Mouse (Mus musculus): Measurements from ENCODE around the gene 3110082I17Rik.

The 3110082I17Rik gene

GRCm38 (mm10) chr5:139460384-139461067 is at the start of gene 3110082I17Rik:
Gene 3110082I17Rik (minus strand): TSS chr5:139460527.
- DNase-seq (ENCODE audit: low read depth) = peak; percentile 99

- no peak for DNase-seq (ENCODE audit: low read depth)
These were observed 45.9 kb upstream of the 3110082I17Rik start for GRCm38 (mm10) chr5:139506207-139506606.

- DNase-seq (ENCODE audit: low read depth) = peak; percentile 91
These were observed 44.8 kb upstream of the 3110082I17Rik start for GRCm38 (mm10) chr5:139505073-139505606.

- no peak for DNase-seq (ENCODE audit: low read depth)
These were observed 42.0 kb upstream of the 3110082I17Rik start for GRCm38 (mm10) chr5:139502281-139502680.

- DNase-seq (ENCODE audit: low read depth) = no peak
These were observed 38.5 kb upstream of the 3110082I17Rik start for GRCm38 (mm10) chr5:139498791-139499190.

- no peak for DNase-seq (ENCODE audit: low read depth)
These were observed 36.6 kb upstream of the 3110082I17Rik start for GRCm38 (mm10) chr5:139496939-139497338.

GRCm38 (mm10) chr5:139495019-139495669 is 34.8 kb upstream of the 3110082I17Rik start:
- no peak for DNase-seq (ENCODE audit: low read depth)

- no peak for DNase-seq (ENCODE audit: low read depth)
These were observed 33.4 kb upstream of the 3110082I17Rik start for GRCm38 (mm10) chr5:139493690-139494089.

- no peak for DNase-seq (ENCODE audit: low read depth)
These were observed 31.0 kb upstream of the 3110082I17Rik start for GRCm38 (mm10) chr5:139491348-139491747.

GRCm38 (mm10) chr5:139490131-139490530 is 29.8 kb upstream of the 3110082I17Rik start:
- no peak for DNase-seq (ENCODE audit: low read depth)

- peak; percentile 100 for DNase-seq (ENCODE audit: low read depth)
These were observed 24.0 kb upstream of the 3110082I17Rik start, which contains the start of gene Zfand2a for GRCm38 (mm10) chr5:139484185-139484814. Gene Zfand2a (minus strand): TSS chr5:139484549.

GRCm38 (mm10) chr5:139483171-139483848 is 23.0 kb upstream of the 3110082I17Rik start:
- no peak for DNase-seq (ENCODE audit: low read depth)

GRCm38 (mm10) chr5:139480406-139480805 is 20.1 kb upstream of the 3110082I17Rik start:
- DNase-seq (ENCODE audit: low read depth) = no peak

GRCm38 (mm10) chr5:139479088-139479487 is 18.8 kb upstream of the 3110082I17Rik start:
- peak; percentile 56 for DNase-seq (ENCODE audit: low read depth)

- no peak for DNase-seq (ENCODE audit: low read depth)
These were observed 14.4 kb upstream of the 3110082I17Rik start for GRCm38 (mm10) chr5:139474741-139475140.

GRCm38 (mm10) chr5:139467998-139468397 is 7.7 kb upstream of the 3110082I17Rik start:
- DNase-seq (ENCODE audit: low read depth) = peak; percentile 33

GRCm38 (mm10) chr5:139466801-139467200 is 6.5 kb upstream of the 3110082I17Rik start:
- DNase-seq (ENCODE audit: low read depth) = no peak

- DNase-seq (ENCODE audit: low read depth) = no peak
These were observed 6.0 kb upstream of the 3110082I17Rik start for GRCm38 (mm10) chr5:139466373-139466772.

- peak; percentile 89 for DNase-seq (ENCODE audit: low read depth)
These were observed 4.5 kb upstream of the 3110082I17Rik start for GRCm38 (mm10) chr5:139464874-139465273.

GRCm38 (mm10) chr5:139459938-139460337 is 389 bp downstream of the 3110082I17Rik start:
- DNase-seq (ENCODE audit: low read depth) = no peak

GRCm38 (mm10) chr5:139457241-139457640 is 3.1 kb downstream of the 3110082I17Rik start:
- DNase-seq (ENCODE audit: low read depth) = no peak

- no peak for DNase-seq (ENCODE audit: low read depth)
These were observed 5.2 kb downstream of the 3110082I17Rik start for GRCm38 (mm10) chr5:139455166-139455565.

Data from NIH3T3 (cell line).